Mouse (Mus musculus) naive thymus-derived CD4-positive, alpha-beta T cell, adult 2 months (primary cell): Measurements from ENCODE around the gene Slc4a2.

Experiments
- DNase-seq: peaks from one replicate; pipeline ENCODE4 v3.0.0-alpha.2; 2011; ENCODE audit warnings: low read depth

Slc4a2 gene

DNA sequence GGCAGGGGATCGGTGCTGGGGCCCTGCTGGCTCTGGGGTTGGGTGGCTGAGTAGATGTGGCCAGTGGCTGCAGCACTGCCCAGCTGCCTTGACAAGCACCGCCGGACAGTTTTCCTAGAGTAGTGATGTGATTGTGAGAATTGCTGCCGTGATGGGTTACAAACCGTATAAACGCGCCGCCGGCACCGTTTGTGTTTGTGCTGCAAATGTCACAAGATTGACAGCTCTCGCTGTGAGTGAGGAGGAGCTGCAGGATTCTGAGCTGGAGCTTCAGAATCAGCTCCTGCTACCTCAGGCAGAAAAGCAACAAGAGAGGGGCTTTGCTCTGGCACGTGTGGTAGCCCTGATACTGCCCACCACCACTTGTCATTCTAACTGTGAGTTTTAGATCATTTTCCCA is 43.1 kb downstream of the Slc4a2 start:
- no peak for DNase-seq

DNA sequence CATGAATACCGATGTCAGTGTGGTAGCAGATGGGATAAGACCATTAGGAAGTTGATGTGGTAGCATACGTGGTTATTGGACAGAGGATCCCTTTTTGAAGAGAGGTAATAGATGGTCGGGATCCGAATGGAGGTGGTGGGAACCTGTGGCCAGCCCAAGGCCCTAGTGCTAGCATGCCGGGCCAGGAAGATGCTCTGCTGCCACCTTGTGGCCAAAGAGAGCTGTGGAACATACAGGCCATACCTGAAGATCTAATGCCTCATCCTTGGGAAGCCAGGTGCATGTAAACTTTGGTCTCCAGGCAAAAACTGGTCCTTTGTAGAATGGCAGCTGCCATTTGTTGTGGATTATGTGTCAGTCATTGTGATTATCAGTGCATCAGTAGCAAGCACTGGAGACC is 47.0 kb downstream of the Slc4a2 start:
- peak; percentile 88 for DNase-seq

- DNase-seq: no peak
These were observed 49.4 kb downstream of the Slc4a2 start for GRCm38 (mm10) chr5:24472884-24473619.

- DNase-seq: no peak
These were observed 50.5 kb downstream of the Slc4a2 start for GRCm38 (mm10) chr5:24474025-24474722.

DNA sequence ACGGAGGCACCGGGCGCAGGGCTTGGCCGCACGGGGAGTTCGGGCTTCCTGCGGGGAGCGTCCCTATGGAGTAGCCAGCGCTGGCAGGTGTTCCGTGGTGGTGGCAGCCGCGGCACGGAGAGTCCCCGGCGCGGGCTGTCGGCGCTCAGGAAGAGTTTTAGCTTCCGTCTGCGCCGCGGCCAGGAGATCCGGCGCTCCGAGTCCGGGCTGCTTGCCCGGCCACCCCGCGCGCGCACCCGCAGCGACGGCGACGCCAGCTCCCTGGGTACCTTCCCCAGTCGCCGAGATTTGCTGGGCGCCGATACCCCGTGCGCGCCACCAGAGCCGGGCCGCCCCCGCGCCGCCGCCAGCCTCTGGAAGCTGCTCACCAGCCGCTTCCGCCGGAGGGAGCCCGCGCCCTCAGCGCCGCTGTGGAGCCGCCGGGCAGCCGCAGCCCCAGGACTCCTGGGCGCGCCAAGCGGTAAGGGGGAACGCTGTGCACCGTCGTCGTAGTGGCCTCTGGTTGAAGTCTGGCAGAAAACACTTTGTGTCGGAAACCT is 51.2 kb downstream of the Slc4a2 start:
- peak; percentile 49 for DNase-seq

DNA sequence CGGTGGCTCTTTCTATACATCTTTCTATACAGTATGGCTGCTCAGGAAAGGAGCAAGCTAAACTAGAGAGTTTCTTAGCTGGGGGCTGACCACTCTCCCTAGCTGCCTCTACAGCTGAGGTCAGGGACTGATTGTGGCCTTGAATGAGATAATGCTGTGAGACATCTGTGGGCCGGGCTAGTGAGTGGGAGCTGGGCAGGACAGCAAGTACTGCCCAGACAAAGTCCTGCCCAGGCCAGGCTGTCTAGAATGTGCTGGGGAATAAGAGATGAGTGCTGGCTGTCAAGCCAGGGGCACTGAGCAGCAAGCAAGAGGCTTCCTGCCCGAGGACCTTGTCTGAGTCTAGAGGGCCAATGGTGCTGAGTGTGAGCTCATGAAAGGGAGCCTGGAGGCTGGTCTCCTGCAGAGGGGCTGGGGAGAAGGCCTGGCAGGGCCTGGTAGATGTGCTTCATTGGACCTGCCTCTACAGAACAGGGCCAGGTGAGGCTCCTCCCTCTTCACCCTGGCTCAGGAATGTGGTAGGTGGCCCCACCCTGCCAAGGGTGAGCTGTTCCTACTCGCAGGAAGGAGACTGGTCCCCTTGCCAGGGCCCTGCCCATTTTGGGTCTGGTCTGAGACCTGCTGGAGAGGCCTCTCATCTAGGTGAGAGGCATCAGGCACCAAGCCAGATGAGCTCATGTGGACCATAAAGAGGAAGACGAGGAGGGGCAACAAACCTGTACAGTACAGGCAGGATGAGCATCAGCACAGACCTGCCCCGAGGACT is 52.0 kb downstream of the Slc4a2 start:
- no peak for DNase-seq

- no peak for DNase-seq
These were observed 54.3 kb downstream of the Slc4a2 start for GRCm38 (mm10) chr5:24477909-24478308.

DNA sequence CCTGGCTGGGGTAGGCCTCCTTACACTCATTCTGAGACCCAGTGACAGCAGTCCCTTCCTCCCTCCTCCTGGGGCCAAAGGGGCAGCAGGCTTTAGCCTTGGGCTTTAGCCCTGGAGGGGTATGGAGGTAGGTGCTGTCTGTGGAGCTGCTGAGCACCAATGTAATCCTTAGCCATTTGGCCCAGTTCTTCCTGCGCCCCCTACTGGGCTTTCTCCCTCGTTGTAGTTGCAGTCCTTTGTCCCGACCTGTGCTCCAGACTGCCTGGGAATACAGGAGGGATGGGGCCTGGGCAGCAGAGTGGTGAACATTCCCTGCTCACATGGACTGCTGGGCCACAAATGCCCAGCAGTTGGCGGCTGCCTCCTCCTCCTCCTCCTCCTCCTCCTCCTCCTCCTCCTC is 58.0 kb downstream of the Slc4a2 start:
- peak; percentile 41 for DNase-seq

DNA sequence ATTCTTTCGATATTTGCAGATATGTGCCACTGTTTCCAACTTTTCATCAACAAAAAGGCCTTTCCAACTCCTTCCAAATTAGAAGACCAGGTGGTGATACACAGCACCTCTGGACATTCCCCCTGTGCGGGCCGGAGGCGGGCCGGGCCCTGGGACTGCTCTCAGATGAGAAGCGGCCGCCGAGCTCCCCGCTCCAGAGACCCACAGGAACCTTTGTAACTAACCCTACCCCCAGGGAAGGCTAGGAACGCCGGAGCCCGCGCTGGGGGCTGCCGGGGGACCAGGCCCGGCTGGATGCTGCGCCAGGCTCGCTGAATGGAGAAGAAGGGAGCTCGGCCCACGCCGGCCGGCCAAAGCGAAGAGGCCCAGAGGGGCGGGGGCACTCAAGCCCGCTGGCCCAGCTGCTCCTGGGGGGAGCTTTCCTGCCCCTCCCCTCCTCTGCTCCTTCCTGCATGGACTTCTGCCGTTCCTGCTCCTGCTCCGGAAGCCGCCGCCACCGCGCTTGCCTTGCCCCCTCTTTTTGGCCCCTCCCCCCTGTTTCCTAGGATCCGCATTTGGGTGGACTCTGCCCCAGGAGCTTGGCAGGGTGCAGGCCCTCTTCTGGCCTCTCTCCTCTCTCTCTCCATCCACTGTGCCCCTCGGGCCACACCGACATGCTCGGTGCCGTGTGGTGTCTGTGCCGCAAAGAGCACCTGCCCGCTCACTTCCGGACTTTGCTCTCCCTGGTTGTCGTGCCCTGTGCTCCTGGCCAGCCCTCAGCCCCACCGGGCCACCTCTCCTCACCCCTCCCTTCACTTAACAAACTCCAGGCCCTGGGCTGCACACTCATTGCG is 58.8 kb downstream of the Slc4a2 start:
- no peak for DNase-seq

GRCm38 (mm10) chr5:24483326-24483725 is 59.7 kb downstream of the Slc4a2 start:
- DNase-seq: peak; percentile 65

DNA sequence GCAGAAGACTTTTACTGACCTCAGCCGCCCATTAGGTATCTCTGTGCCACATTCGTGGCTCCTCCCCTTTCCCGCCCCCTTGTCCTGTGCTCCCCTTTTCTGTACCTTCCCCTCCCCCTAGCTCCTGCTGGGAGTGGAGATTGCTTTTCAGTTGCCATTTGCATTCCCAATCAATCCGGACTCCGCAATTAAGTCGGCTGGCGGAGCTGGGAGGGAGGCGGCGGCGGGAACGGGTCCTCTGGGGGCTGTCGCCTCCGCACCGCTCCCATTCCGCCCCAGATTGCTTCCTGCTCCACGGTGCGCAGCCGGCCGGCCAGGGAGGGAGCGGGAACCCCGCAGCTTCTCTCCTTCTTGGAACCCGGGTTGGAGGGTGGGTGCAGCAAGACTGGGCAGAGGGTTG is 61.3 kb downstream of the Slc4a2 start:
- DNase-seq: no peak

- DNase-seq: peak; percentile 80
These were observed 62.5 kb downstream of the Slc4a2 start for GRCm38 (mm10) chr5:24486097-24486496.

- DNase-seq: no peak
These were observed 63.1 kb downstream of the Slc4a2 start for GRCm38 (mm10) chr5:24486738-24487137.

GRCm38 (mm10) chr5:24490413-24490920 is 66.8 kb downstream of the Slc4a2 start:
- no peak for DNase-seq
